Mouse (Mus musculus): ENCODE measurements at regions not wholly inside any gene's neighbourhood (a gene's known extent, or its start where the extent isn't known, plus 50 kb on each side); places are given as distances from the start of the nearest gene placed in this dataset.

GRCm38 (mm10) chr3:149415081-149415480 lies 424.7 kb upstream of the Adgrl2 start:
- 15% methylated on average over 4 of the region's 4 CpGs for WGBS (ENCODE audit: insufficient replicate concordance)
- no peaks in the 10 kb centered on the region for H3K27me3 ChIP-seq
- H3K4me3 ChIP-seq (replicated peaks) = no peak overlapping the region
- no peaks in the 10 kb centered on the region for H3K9me3 ChIP-seq (replicated peaks)
- H3K9ac ChIP-seq = no peak overlapping the region
- no peaks in the 10 kb centered on the region for H3K4me1 ChIP-seq (replicated peaks)
- H3K4me2 ChIP-seq = no peak overlapping the region
- no peak overlapping the region for H3K27ac ChIP-seq (replicated peaks)
- no peak for ATAC-seq (ENCODE audit: insufficient read depth)
- H3K36me3 ChIP-seq (replicated peaks) = no peaks in the 10 kb centered on the region

- 25% methylated on average over 4 of the region's 4 CpGs for WGBS (ENCODE audit: insufficient replicate concordance)
- H3K9me3 ChIP-seq (replicated peaks) = no peaks in the 10 kb centered on the region
- no peak for ATAC-seq (ENCODE audit: insufficient read depth)
- no peaks in the 10 kb centered on the region for H3K36me3 ChIP-seq (replicated peaks)
- no peak overlapping the region for H3K27ac ChIP-seq (replicated peaks)
- H3K4me3 ChIP-seq (replicated peaks) = no peak overlapping the region
- H3K27me3 ChIP-seq = no peaks in the 10 kb centered on the region
- no peak overlapping the region for H3K9ac ChIP-seq
- H3K4me1 ChIP-seq (replicated peaks) = no peaks in the 10 kb centered on the region
- H3K4me2 ChIP-seq = no peak overlapping the region
Observed at GRCm38 (mm10) chr3:149413114-149413513, 422.8 kb upstream of the Adgrl2 start.

GRCm38 (mm10) chr3:149410518-149410917 lies 420.2 kb upstream of the Adgrl2 start:
- no peaks in the 10 kb centered on the region for H3K27me3 ChIP-seq
- H3K9ac ChIP-seq = no peak overlapping the region
- 54% methylated on average over 2 of the region's 2 CpGs for WGBS (ENCODE audit: insufficient replicate concordance)
- no peak overlapping the region for H3K27ac ChIP-seq (replicated peaks)
- H3K4me1 ChIP-seq (replicated peaks) = no peaks in the 10 kb centered on the region
- ATAC-seq (ENCODE audit: insufficient read depth) = no peak
- H3K36me3 ChIP-seq (replicated peaks) = no peaks in the 10 kb centered on the region
- no peak overlapping the region for H3K4me2 ChIP-seq
- no peaks in the 10 kb centered on the region for H3K9me3 ChIP-seq (replicated peaks)
- no peak overlapping the region for H3K4me3 ChIP-seq (replicated peaks)

- Histone ChIP-seq H3K4me1 (replicated peaks) (no peaks in the 10 kb centered on the region), H3K27me3 (no peaks in the 10 kb centered on the region), H3K9ac (no peak overlapping the region), H3K9me3 (replicated peaks) (no peaks in the 10 kb centered on the region), H3K36me3 (replicated peaks) (no peaks in the 10 kb centered on the region), H3K27ac (replicated peaks) (no peak overlapping the region), H3K4me2 (no peak overlapping the region), H3K4me3 (replicated peaks) (no peak overlapping the region)
- no peak for ATAC-seq (ENCODE audit: insufficient read depth)
- 61% methylated on average over 3 of the region's 3 CpGs for WGBS (ENCODE audit: insufficient replicate concordance)
Observed at GRCm38 (mm10) chr3:149408858-149409257, 418.5 kb upstream of the Adgrl2 start.

DNA sequence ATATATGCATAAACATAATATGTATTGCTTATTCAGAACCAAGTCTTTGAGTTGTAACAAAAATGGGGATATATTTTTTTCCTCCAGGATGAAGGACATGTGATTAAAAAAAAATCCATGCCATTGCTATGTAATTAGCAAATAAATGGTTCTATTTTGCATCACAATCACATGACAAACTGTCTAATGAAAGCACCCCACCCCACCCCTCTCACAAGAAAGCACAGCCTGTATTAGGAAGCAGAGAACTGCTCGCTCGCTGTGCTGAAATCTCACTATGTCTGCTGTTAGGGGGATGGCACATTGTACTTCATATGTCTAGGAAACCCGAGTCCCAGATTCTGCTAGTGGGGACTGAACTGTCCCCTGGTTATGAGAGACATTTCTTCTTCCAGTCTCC lies 415.5 kb upstream of the Adgrl2 start:
- H3K27ac ChIP-seq (replicated peaks) = no peak overlapping the region
- H3K4me2 ChIP-seq = no peak overlapping the region
- no peak overlapping the region for H3K9ac ChIP-seq
- no peak overlapping the region for H3K4me3 ChIP-seq (replicated peaks)
- WGBS (ENCODE audit: insufficient replicate concordance) = 69% methylated on average over 3 of the region's 3 CpGs
- ATAC-seq (ENCODE audit: insufficient read depth) = no peak
- H3K4me1 ChIP-seq (replicated peaks) = no peaks in the 10 kb centered on the region
- no peaks in the 10 kb centered on the region for H3K9me3 ChIP-seq (replicated peaks)
- no peaks in the 10 kb centered on the region for H3K36me3 ChIP-seq (replicated peaks)
- no peaks in the 10 kb centered on the region for H3K27me3 ChIP-seq

GRCm38 (mm10) chr3:149404691-149405090 lies 414.3 kb upstream of the Adgrl2 start:
- no peaks in the 10 kb centered on the region for H3K9me3 ChIP-seq (replicated peaks)
- no peak for ATAC-seq (ENCODE audit: insufficient read depth)
- H3K27ac ChIP-seq (replicated peaks) = no peak overlapping the region
- H3K4me3 ChIP-seq (replicated peaks) = no peak overlapping the region
- no peaks in the 10 kb centered on the region for H3K36me3 ChIP-seq (replicated peaks)
- 85% methylated on average over 14 of the region's 14 CpGs for WGBS (ENCODE audit: insufficient replicate concordance)
- H3K27me3 ChIP-seq = no peaks in the 10 kb centered on the region
- no peaks in the 10 kb centered on the region for H3K4me1 ChIP-seq (replicated peaks)
- H3K4me2 ChIP-seq = no peak overlapping the region
- no peak overlapping the region for H3K9ac ChIP-seq

DNA sequence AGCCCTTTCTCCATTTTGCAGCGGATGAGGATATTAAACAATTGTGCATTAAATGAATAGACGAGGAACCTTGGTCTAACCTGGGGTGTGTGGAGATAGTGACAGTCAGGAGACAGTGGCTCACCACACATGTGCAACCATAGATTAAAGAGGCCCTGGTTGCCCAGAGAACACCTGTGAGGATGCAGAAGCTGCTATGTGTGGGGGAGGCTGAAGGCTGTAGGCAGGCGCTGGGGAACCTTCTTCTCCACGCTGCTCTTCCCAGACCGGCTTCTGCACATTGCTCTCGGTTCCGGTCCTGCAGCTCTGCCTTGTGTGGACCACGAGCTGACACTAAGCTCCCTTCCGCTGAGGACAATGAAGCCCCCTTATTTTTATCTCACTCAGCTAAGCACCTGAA lies 412.1 kb upstream of the Adgrl2 start:
- H3K27me3 ChIP-seq = no peaks in the 10 kb centered on the region
- 65% methylated on average over 9 of the region's 9 CpGs for WGBS (ENCODE audit: insufficient replicate concordance)

DNA sequence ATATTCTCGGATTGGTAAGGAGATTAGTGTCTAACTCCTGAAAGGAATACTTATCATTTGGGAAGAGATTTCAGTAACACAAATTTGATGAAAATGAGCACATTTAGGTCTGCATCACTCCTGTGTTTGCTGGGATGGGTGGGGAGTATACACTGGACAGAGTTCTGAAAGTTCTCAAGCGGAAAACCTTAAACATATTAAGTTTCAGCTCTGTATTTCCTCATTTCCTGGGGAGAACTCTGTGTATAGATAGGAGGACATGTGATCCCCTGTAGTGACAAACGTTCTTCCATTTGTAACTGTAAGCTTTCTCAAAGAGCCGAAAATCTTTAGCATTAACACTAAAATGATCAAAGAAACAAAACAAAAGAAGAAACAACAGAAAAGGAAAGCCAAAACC lies 404.7 kb upstream of the Adgrl2 start:
- WGBS (ENCODE audit: insufficient replicate concordance) = 20% methylated on average over 4 of the region's 4 CpGs
- no peak for ATAC-seq (ENCODE audit: insufficient read depth)
- H3K4me1 ChIP-seq (replicated peaks) = no peaks in the 10 kb centered on the region
- H3K4me3 ChIP-seq (replicated peaks) = no peak overlapping the region
- H3K9ac ChIP-seq = no peak overlapping the region
- no peak overlapping the region for H3K4me2 ChIP-seq
- no peak overlapping the region for H3K27ac ChIP-seq (replicated peaks)
- no peaks in the 10 kb centered on the region for H3K9me3 ChIP-seq (replicated peaks)
- no peaks in the 10 kb centered on the region for H3K27me3 ChIP-seq
- no peaks in the 10 kb centered on the region for H3K36me3 ChIP-seq (replicated peaks)

More for the DNA sequence above, 412.1 kb upstream of the Adgrl2 start:
- H3K9me3 ChIP-seq (replicated peaks) = no peaks in the 10 kb centered on the region
- H3K27ac ChIP-seq (replicated peaks) = no peak overlapping the region
- no peaks in the 10 kb centered on the region for H3K4me1 ChIP-seq (replicated peaks)
- H3K4me3 ChIP-seq (replicated peaks) = no peak overlapping the region
- no peak for ATAC-seq (ENCODE audit: insufficient read depth)
- no peaks in the 10 kb centered on the region for H3K36me3 ChIP-seq (replicated peaks)
- H3K4me2 ChIP-seq = no peak overlapping the region
- H3K9ac ChIP-seq = no peak overlapping the region

GRCm38 (mm10) chr3:149393317-149394172 lies 403.2 kb upstream of the Adgrl2 start:
- 32% methylated on average over 4 of the region's 4 CpGs for WGBS (ENCODE audit: insufficient replicate concordance)
- H3K9me3 ChIP-seq (replicated peaks) = no peaks in the 10 kb centered on the region
- no peaks in the 10 kb centered on the region for H3K36me3 ChIP-seq (replicated peaks)
- H3K4me3 ChIP-seq (replicated peaks) = no peak overlapping the region
- no peaks in the 10 kb centered on the region for H3K4me1 ChIP-seq (replicated peaks)
- no peak for ATAC-seq (ENCODE audit: insufficient read depth)
- no peaks in the 10 kb centered on the region for H3K27me3 ChIP-seq
- H3K27ac ChIP-seq (replicated peaks) = no peak overlapping the region
- no peak overlapping the region for H3K9ac ChIP-seq
- no peak overlapping the region for H3K4me2 ChIP-seq

DNA sequence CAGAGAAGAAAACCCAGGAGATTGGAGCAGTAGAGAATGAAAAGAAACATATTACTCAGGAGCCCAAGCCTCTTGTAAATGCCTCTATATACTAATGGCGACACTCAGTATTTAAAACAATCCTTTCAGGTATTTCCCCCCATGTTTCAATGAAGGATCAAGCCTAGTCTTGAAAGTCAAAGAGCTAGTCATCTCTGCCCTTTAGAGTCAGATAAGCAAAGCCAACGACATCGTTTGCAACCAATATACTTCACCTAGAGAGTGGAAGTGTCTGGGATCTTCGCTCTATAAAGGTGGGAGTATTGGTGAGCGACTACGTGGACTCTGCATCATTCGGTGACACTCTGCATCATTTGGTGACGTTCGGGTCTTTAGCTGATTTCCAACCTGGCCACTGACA lies 401.8 kb upstream of the Adgrl2 start:
- no peak for ATAC-seq (ENCODE audit: insufficient read depth)
- no peaks in the 10 kb centered on the region for H3K27me3 ChIP-seq
- no peak overlapping the region for H3K27ac ChIP-seq (replicated peaks)
- H3K36me3 ChIP-seq (replicated peaks) = no peaks in the 10 kb centered on the region
- H3K9me3 ChIP-seq (replicated peaks) = no peaks in the 10 kb centered on the region
- no peak overlapping the region for H3K9ac ChIP-seq
- H3K4me3 ChIP-seq (replicated peaks) = no peak overlapping the region
- WGBS (ENCODE audit: insufficient replicate concordance) = 67% methylated on average over 9 of the region's 9 CpGs
- H3K4me2 ChIP-seq = no peak overlapping the region
- no peaks in the 10 kb centered on the region for H3K4me1 ChIP-seq (replicated peaks)

DNA sequence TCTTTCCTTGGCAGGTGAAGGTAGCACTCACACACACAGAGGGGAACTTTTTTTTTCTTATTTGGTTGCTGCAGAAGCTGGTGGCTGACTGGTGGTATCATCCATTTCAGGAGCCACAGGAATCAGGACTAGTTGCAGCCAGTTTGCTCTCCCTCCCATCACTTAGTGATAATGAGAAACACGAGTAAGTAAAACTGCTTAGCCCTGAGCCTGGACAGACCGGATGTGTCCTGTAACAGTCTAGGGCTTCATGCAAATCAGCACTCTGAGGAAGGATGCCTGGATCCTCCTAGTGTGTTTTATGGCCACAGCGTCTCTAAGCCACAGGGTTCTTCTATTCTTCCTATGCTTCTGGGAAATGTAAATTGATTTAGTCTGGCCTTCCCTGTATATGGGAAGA lies 397.2 kb upstream of the Adgrl2 start:
- Histone ChIP-seq H3K36me3 (replicated peaks) (no peaks in the 10 kb centered on the region), H3K4me3 (replicated peaks) (no peak overlapping the region), H3K27me3 (no peaks in the 10 kb centered on the region), H3K4me1 (replicated peaks) (no peaks in the 10 kb centered on the region), H3K27ac (replicated peaks) (no peak overlapping the region), H3K9ac (no peak overlapping the region), H3K4me2 (no peak overlapping the region), H3K9me3 (replicated peaks) (no peaks in the 10 kb centered on the region)
- 16% methylated on average over 3 of the region's 3 CpGs for WGBS (ENCODE audit: insufficient replicate concordance)
- no peak for ATAC-seq (ENCODE audit: insufficient read depth)

GRCm38 (mm10) chr3:149386027-149386426 lies 395.7 kb upstream of the Adgrl2 start:
- no peaks in the 10 kb centered on the region for H3K9me3 ChIP-seq (replicated peaks)
- H3K27ac ChIP-seq (replicated peaks) = no peak overlapping the region
- H3K9ac ChIP-seq = no peak overlapping the region
- 49% methylated on average over 2 of the region's 2 CpGs for WGBS (ENCODE audit: insufficient replicate concordance)
- H3K4me1 ChIP-seq (replicated peaks) = no peaks in the 10 kb centered on the region
- H3K4me3 ChIP-seq (replicated peaks) = no peak overlapping the region
- H3K36me3 ChIP-seq (replicated peaks) = no peaks in the 10 kb centered on the region
- no peak for ATAC-seq (ENCODE audit: insufficient read depth)
- no peaks in the 10 kb centered on the region for H3K27me3 ChIP-seq
- H3K4me2 ChIP-seq = no peak overlapping the region
